Mouse (Mus musculus): ENCODE data around the gene Glb1l2. TPM values are rescaled to one million over a fixed set of nuclear protein-coding genes. Genes with fewer than 3 reads are reported as not detected.

The Glb1l2 gene
- 3.2 and 3.3 TPM in 2 replicates for polyA plus RNA-seq (2012; rRNA removed)

DNA sequence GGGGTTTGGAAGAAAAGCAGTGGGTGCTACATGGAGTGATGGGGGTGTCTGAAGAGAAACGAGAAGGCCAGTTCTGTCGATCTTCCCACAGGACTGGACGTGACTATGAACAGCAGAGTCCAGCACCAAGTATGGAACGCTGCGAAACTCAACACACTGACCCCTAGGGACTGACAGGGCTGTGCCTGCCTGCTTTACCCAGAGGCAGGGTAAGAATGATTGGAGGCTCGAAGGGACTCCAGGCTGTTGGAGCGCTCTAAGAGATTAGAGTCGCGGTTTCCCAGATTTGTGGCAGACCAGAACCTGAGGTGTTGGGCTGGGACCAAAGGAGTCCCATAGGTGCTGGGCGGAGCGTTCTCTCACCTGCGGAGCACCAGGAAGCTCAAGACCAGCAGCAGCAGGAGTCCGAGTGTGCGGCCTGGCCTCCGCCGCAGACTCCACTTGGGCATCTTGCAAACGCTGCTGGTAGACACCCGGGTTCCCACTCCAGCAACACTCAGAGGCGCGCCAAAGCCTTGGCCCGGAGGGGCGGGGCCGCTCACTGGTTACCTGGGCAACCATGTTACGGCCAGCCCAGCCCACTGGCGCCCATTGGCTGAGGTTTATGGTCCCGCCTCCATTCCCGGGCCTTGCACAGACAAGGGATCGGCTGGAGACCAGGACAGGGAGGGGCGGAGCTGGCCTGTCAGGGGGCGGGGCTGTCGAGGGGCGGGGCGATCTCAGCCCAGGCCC is at the start of gene Glb1l2:
Gene Glb1l2 (minus strand): TSS at position 534 of the 732 bp plus-strand sequence.

DNA sequence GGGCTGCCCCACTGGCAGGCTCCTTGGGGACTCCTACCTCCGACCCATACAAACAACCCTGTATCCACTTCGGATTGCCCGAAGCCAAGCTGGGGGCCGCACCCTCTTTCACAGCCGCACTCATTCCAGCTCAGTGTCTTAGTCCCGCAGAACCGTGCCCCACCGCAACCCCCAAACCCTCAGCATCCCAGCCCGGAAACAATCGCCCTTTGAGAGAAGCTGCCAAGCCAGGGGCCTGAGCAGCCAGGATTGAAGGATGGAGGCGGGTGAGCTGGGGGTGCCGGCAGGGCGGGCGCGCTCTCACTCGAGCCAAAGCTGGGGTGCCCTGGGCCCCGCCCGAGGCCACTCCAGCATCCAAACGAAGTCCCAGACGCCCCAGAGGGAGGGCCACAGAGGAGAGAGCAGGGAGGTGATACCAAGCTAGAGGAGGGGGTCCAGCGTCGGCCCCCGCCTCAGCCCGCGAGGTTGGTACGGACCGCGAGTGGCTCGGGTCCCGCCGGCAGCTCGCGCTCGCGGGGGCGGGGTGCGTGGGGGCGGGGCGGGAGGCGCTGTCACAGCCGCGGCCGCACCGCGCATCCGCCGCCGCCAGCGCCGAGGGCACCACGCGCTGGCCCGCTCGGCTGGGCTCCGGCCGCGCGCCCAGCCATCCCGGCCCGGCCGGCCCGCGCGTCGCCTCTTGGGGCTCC is 72.9 kb downstream of the Glb1l2 start, which contains the start of gene B3gat1:
Gene B3gat1 (plus strand): TSS at position 523 of the 686 bp plus-strand sequence.

Other genes starting within 250 kb of the Glb1l2 start
- 181 and 194 TPM in 2 replicates for gene B3gat1, start 72.7 kb downstream of the Glb1l2 start, polyA plus RNA-seq (2012; rRNA removed)
- 0.11 TPM in 1 of 2 replicates, not detected in the other for gene Glb1l3, start 54.4 kb upstream of the Glb1l2 start, polyA plus RNA-seq (2012; rRNA removed)
- gene Gm1110, start 116.6 kb upstream of the Glb1l2 start, polyA plus RNA-seq (2012; rRNA removed), result 0.31 and 0.53 TPM in 2 replicates
- gene Acad8, start 193.1 kb upstream of the Glb1l2 start, polyA plus RNA-seq (2012; rRNA removed), result 40.2 and 40.9 TPM in 2 replicates
- gene Thyn1, start 193.2 kb upstream of the Glb1l2 start, polyA plus RNA-seq (2012; rRNA removed), result 84.5 and 99.1 TPM in 2 replicates
- 67.3 and 72.8 TPM in 2 replicates for gene Vps26b, start 223.6 kb upstream of the Glb1l2 start, polyA plus RNA-seq (2012; rRNA removed)
- 35.9 and 40.5 TPM in 2 replicates for gene Ncapd3, start 223.7 kb upstream of the Glb1l2 start, polyA plus RNA-seq (2012; rRNA removed)

Data from central nervous system, embryonic 14 days (tissue).